Mouse (Mus musculus) E14TG2a.4 (cell line): ENCODE results near the gene Sgcb.

Experiments used
- CTCF ChIP-seq: conservative IDR thresholded peaks from 2 replicates; pipeline ENCODE4 v1.5.1; 2014; ENCODE audit warnings: low read length
- NANOG ChIP-seq: IDR thresholded peaks from 2 replicates; pipeline ENCODE4 v1.6.1; 2014; ENCODE audit warnings: borderline replicate concordance, low read length, mixed read lengths
- POU5F1 ChIP-seq: IDR thresholded peaks from 2 replicates; pipeline ENCODE4 v1.6.1; 2014; ENCODE audit warnings: low read length, borderline replicate concordance

DNA sequence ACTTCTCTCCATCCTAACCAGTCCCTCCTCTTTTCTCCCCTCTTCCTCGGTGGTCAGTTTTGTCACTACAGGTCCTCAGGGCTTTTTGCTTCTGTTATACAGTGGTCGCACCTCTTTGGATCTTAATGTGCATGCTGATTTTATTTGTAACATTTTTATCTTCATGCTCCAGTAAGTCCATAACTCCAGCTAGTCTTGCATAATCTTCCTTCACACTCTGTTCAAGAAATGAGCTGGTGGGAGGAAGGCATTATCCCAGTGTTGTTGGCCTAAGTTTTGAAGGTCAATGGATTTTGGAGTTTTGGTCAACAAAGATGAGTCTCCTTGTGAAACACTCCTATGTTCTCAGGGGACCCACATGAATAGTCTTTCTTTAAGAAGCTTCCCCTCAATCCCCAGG lies 20.3 kb upstream of the Sgcb start:
- no peak for TF ChIP-seq CTCF
- TF ChIP-seq POU5F1, result no peak
- no peak for TF ChIP-seq NANOG
